Mouse (Mus musculus) adrenal gland, adult 8-10 months (tissue): ENCODE measurements around the gene Tppp. TPM values are rescaled to one million over a fixed set of nuclear protein-coding genes. Genes with fewer than 3 reads are reported as not detected.
"Not testable (repeated sequence)": the region's sequence is repeated elsewhere in the genome, so short reads cannot be mapped to it uniquely, and the experiment has no call there.

Source experiments
- DNase-seq: peaks from one replicate; pipeline ENCODE4 v3.0.0; 2022
- total RNA-seq, 4 experiments: library from RNA; stranded (reverse); gene quantifications; 2 replicates each; pipeline ENCODE4 v1.2.4; 2022

Gene Tppp
- total RNA-seq, 4 experiments from 2014 or later: 8.2 to 16.4 (median 14.6) TPM

DNA sequence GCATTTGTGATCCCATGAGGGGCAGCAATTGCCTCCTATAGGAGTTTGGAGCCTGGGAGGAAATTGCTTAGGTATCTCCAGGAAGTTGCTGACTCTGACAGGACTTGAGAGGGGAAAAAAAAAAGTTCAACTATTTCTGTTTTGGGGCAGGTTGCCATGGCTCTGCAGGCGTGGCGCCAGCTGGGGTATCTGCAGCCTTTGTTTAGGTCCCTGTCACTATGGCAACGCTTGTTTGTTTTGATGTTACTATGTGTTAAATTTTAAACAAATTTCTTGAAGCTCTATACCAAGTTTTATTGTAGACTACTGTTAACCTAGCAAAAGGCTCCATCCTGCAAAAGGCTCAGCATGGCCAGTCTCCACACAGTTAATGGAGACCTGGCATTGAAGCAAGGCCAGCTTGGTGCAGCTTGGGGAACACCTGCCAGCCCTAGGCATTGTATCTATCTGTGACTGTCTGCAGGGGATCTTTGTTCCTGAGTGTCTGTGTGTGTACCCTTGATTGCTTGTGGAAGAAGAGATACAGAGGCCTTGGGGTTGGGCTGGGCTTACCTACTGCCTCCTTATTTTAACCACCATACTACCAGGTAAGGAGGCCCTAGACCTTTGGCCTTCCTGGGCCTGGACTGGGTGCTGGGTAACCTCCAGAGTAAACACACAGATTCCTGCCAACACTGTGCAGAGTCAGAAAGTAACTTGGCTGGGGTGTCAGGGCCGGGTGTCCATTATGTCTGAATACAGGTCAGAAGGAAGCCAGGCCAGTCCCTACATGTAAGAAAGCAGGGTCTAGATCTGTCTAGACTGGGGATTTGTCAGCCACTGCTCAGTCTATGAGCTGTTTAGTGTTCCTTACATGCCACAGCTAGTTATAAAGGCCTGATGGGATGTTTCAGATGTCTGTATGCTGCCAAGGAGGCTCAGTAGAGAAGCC lies 16.2 kb downstream of the Tppp start:
- peak; percentile 20 for DNase-seq

DNA sequence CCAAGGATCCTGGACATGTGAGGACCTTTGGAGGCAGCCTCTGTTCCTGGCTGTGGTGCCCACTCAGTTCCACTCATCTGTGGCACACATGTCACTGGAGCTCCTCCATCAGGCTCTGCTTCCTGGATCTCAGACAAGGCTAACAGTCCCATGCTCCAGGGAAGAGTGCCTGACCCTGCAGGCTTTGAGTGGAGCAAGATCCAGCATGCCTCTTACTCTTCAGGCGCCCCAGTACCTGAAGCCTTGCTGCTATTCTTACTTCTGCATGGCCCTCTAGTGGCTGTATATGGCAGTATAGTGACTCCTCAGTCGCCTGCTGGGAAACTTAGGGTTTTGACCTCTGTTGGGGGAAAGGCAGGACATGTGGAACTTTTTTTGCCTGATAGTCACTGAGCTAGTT lies 17.0 kb downstream of the Tppp start:
- DNase-seq: no peak

DNA sequence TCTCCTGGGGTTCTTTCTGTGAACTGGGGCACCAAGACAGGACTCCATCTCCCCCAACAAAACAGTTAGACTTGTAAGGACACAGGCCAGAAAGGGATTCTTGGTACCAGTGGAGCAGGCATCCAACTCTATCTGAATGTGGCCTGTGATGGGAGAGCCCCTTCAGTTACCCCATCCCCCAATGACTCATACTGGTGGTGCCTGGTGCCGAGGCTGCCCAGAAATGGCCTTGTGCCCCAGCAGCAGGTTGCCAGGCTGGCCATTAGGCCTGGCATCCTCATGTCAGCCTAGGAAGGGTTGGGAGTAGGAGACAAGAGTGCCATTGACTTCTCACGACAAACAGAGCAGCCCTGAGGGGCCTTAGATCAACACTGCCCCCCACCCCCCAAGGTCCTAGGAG lies 18.9 kb downstream of the Tppp start:
- DNase-seq: no peak

DNA sequence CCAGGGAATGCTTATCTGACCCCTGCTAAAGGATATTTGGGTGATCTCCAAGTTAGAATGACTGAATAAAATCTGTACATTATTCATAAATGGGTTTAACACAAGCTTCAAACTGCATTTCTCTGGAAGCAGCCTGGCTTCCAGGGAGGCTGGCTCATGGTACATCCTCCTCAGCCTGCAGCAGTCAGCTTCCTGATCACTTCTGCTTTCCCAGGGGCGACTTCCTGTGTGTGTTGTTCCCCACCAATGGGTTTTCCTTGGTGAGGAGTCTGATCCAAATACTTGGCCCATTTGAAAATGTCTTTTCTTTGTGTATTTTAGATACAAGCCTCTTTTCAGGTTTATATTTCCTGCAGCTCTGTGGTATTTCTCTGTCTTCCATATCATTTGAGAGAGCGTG lies 19.8 kb downstream of the Tppp start:
- DNase-seq: no peak

DNA sequence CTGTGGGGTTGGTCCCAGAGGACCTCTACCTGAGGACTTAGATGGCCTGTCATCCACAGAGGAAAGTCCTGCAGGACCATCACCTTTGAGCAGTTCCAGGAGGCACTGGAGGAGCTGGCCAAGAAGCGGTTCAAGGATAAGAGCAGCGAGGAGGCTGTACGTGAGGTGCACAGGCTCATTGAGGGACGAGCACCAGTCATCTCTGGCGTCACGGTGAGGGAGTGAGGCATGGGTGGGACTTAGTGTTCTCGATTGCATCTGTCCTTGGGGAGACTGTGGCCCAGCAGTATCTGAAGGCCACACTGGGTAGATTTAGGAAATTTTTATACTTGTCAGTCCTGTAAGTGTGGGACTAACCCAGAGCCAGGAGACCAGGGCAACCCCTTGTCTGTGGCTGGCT lies 21.5 kb downstream of the Tppp start:
- peak; percentile 76 for DNase-seq

DNA sequence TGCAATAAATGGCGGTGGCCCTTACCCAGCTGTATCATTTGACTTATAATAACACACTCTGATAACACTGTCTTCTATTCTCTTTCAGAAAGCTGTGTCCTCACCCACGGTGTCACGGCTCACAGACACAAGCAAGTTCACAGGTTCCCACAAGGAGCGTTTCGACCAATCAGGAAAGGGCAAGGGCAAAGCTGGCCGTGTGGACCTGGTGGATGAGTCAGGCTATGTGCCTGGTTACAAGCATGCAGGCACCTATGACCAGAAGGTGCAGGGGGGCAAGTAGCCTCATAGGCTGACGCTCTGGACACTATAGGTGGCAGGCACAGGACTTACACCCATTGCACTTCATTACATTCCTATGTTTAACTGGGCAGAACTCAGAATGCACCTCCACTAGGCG lies 21.9 kb downstream of the Tppp start:
- DNase-seq: peak; percentile 35

DNA sequence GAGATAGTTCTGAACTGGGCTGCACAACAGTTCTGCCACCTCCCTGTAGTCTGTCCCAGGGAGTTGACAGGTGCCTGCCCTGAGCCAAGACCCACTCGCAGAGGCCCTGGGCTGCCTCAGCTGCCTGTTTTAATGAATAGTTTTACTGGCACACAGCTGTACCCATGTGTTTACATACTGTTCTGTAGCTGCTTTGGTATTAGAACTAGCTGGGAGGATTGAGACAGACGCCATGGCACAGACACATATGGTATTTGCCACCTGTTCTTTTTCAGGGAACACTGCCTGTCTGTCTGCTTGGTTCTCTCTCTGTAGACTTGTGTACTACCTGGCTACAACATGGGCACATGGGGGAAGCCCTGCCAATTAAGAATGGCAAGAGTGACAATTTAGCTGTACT lies 25.5 kb downstream of the Tppp start:
- no peak for DNase-seq

DNA sequence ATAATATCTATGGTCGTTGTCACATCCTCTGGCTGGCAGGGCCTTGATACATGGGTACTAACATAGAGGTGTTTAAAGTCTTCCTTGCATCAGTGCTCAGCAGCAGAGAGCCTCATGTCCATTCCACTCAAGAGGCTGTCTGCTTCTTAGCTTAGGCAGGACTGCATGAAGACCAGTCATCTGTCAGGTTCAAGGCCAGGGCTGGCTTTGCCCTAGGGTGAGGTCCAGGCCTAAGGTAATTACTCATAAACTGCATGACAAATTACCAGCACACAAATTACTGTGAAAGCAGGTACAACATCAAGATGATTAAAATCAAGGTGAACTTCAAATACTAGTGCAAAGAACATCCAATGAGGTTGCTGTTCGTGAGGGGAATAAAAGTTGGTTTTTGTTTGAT lies 26.6 kb downstream of the Tppp start:
- DNase-seq: peak; percentile 69

DNA sequence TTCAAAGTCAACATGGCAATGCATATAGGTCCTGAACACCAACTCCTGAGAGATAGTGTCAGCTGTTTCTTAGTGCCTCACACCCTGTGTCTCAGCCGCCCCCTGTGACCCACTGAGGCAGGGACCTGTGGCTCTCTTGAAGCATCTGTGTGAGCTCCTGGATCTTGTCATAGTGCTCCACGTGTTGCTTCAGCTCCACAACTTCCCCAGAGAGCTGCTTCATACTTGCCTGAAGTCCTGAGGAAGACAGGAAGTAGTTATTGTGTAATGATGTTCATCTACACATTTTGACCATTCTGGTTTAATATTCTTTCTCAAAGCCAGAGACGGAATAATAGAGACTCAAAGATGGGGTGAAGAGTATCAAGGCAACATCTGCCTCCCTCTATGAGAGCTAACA lies 30.7 kb downstream of the Tppp start:
- no peak for DNase-seq

DNA sequence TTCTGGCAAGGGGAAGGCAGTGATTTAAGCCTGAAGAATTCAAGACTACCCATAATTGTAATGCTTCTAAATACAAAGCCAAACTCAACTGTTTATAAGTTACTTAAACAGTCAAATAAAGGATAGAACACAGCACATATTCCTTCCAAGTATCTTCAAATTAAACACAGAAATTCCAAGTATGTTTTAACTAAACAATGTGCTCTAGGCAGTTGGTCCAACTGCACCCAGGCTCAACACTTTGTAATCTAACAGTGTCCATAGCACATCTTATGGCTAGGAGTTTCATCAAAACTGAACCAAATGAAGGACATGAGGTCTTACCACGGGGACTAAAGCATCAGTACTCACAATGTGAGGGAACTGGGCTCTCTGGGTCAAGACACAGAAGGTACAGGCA lies 47.0 kb downstream of the Tppp start:
- DNase-seq: no peak

DNA sequence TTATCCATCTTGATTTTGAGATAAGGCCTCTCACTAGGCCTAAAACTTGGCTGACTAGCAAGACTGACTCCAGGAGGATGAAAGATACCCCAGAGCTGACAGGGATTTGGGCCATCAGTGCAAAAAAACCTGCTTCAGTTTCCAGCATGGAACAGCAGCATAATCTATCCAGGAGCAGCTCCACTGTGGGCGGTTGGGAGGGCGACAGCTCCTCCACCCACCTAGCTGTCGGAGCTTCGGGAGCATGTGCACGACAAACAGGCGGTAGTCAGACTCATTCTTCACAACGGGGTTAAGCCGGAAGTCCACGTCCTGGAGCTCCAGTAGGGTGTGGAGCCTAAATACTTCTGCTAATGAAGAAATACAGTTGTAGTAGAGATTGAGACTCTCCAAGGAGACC lies 48.9 kb downstream of the Tppp start:
- DNase-seq: no peak

DNA sequence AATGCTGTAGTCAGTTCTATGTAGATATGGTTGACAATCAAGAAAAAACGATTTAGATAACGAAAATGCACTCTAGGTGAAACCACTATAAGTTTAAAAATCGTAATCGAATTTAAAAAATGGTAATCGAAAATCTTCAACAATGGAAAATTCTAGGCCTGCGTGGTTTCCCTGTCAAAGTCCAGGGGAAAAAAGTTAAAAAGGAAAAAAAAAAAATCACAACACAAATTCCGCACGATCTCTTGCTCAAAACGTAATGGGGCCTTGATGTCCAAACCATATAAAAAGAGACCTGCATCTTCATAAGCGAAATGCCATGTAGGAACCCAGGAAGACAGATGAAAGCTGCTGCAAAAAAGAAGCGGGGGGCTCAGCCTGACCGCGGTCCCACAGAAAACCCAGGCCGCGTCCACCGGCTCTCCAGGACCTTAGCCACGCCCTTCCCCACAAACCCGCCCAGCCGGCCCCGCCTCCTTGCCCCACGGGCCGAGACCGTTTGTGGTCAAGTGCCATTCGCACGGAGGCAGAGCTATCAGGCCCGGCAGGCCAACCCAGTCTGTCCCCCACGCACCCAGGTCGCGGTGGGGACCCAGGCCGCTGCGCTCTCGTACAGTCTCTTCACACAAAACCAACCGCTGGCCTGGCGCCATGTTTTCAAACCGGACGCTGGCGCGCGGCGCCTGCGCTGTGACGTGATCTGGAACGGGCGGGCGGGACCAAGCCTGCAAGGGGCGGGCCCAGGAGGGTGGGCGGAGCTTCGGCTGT lies 52.6 kb downstream of the Tppp start, which contains the start of gene Cep72:
Gene Cep72, minus strand, starts transcription at position 687 of the 765 bp plus-strand sequence.
- peak; percentile 81 for DNase-seq

DNA sequence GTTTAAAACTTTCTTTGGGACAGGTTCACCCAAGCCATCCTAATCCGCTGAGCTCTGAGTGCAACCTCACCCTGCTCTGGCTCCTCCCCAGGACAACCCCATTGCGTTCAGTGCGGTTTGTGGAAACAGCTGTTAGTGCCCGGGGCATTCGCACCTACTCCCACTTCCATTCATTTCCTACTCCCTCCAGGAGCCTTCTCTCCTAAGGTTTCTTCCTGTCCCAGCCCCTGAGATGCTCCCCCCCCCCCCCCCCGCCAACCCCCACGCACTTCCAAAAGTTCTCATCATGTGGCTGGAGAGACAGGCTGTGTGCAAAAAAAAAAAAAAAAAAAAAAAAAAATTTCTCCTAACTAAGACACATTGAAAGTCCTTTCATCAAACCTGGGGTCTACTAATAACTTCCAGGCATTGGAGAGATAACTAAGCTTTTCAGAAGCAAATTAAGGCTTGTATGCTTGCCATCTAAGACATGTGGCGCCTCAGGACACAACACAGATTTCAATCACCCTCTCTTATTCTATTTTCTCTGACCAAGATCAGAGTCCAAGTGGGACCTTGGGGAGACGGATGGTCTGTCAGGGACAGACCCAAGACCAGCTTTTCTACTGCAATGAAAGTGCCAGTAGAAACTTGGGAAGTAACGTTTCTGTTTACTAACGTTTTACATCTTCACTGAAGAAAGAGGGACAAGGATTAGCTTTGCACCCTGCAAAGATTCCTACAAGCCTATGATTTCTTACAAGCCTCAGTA lies 53.3 kb downstream of the Tppp start:
- DNase-seq: no peak

DNA sequence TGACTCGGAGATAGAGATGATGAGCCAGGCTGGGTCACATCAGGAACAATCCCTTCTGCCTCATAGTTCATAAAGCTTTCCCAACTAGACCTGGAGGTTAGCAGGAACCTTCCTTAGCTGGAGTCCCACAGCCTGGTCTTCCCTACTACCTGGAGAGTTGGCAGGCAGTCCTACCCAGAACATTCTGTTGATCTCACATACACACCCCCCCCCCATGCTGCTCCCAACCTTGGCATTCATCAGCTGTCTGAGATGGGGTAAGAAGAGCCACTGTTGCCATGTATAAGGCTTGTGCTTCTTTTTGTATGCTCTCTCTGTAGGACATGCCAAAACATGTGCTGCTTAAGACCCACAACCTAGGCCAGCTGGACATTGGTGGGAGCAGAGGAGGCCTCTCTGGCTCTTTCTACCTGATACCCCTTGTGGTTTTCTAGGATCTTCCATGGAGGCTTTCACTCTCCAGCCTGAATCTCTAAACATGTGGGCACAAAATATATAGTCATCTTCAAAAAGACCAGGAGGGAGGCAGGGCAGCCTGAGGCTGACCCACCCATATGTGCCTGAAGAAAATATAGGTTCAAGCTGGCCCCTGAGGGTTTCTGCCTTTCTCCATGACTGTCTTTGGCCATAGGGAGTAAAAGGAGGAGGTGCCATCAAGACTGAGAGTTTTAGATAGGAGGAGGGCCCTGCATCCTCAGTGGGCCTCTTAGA lies 54.3 kb downstream of the Tppp start:
- DNase-seq: no peak

DNA sequence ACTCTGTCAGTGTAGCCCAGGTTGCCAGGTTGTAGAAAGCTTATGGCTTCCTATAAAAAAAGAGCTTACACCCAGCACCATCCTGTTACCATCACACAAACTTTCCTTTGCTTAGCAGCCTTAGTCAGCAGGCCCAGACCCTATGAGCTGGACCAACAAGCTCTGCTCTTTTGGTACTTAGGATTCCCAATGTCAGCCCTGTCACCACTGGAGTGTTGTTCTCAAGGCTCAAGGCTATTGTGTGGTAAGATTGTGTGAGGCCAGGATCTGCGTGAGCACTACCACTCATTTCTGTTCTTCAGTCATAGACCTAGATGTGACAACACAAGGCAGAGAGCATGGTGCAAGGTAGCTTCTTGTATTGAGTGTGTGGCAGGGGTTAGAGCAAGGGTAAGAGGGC lies 57.4 kb downstream of the Tppp start:
- peak; percentile 38 for DNase-seq

DNA sequence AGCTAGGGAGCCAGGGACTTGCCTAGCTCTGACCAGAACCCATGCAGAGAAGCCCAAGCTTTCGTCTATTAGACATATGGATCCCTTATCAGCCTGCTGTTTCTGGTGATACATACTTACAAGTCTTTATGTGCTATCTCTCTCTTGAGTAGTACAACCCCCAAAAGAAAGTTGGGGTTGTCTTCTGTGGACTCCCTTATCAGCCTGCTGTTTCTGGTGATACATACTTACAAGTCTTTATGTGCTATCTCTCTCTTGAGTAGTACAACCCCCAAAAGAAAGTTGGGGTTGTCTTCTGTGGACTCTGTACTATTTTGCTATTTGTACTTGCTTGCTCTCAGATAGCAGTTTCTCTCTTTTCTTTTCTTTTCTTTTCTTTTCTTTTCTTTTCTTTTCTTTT lies 62.0 kb downstream of the Tppp start:
- not testable (repeated sequence) for DNase-seq

DNA sequence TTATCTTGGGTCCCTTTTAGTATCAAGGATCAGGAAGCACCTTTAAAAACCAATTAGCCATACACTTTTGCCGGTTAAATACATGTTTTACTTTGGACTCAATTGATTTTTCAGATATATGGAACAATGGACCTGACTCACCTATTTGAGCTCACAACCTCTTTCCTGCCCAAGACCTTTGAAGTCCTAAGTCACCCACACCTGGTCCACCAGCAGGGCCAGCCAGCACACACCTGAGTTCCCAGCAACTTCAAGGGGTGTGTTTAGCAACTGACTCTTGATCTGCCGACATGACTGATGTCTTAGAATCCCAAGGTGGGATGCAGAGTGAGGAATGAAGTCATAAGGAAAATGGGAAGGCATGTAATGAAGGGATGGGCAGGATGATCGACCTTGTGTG lies 62.5 kb downstream of the Tppp start:
- no peak for DNase-seq

DNA sequence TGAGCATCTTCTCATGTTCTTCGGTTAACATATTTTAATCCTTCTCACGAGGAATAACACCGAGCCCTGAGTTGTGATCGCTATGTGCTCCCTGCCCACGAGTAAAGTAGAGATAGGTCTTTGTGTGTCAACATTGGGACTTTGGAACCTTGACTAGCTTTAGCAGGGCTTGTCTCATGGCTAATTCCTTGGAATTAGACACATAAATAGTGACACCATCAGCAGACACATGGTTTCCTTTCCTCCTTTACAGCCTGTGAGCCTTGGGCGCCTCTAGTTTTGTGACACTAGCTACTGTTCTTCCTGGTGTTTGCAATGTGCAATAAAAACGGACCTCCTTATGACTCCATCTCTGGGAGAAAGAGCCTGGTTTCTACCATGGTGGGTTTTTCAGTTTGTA lies 64.2 kb downstream of the Tppp start:
- no peak for DNase-seq
